Mouse (Mus musculus) lung, embryonic 14.5 days (tissue): ENCODE results near the gene Gstm3. TPM values are rescaled to one million over a fixed set of nuclear protein-coding genes. Genes with fewer than 3 reads are reported as not detected.
"Not testable (repeated sequence)": the region's sequence is repeated elsewhere in the genome, so short reads cannot be mapped to it uniquely, and the experiment has no call there.

ENCODE experiments used
- ATAC-seq: fragments of 200-750 bp; cut with Nextera tagmentation; 2 replicates; pipeline ENCODE4 v1.8.0; 2017; ENCODE audit warnings: mild to moderate bottlenecking, moderate TSS enrichment, moderate library complexity; ENCODE audit not compliant: insufficient read depth
- DNase-seq: peaks from one replicate; pipeline ENCODE4 v3.0.0-alpha.2; 2015
- H3K27ac ChIP-seq: fragments of 300-500 bp; sonication (generic); 2 replicates; pipeline ENCODE4 v1.5.1; 2014; ENCODE audit warnings: low read depth, mild to moderate bottlenecking, moderate library complexity
- H3K27me3 ChIP-seq: fragments of 300-500 bp; sonication (generic); 2 replicates; pipeline ENCODE4 v1.6.1; 2014; ENCODE audit warnings: low read length, control low read depth; ENCODE audit not compliant: insufficient read depth
- H3K36me3 ChIP-seq: fragments of 300-500 bp; sonication (generic); 2 replicates; pipeline ENCODE4 v1.6.1; 2014; ENCODE audit warnings: control low read depth; ENCODE audit not compliant: insufficient read depth
- H3K4me1 ChIP-seq: fragments of 300-500 bp; sonication (generic); 2 replicates; pipeline ENCODE4 v1.6.1; 2014; ENCODE audit warnings: antibody characterized with exemption, control low read depth; ENCODE audit not compliant: insufficient read depth
- H3K4me2 ChIP-seq: fragments of 300-500 bp; sonication (generic); 2 replicates; pipeline ENCODE4 v1.6.1; 2014; ENCODE audit warnings: mild to moderate bottlenecking
- H3K4me3 ChIP-seq: fragments of 300-500 bp; sonication (generic); 2 replicates; pipeline ENCODE4 v1.5.1; 2014; ENCODE audit warnings: low read depth, low read length
- H3K9ac ChIP-seq: fragments of 300-500 bp; sonication (generic); 2 replicates; pipeline ENCODE4 v1.6.1; 2014
- H3K9me3 ChIP-seq: fragments of 300-500 bp; sonication (generic); 2 replicates; pipeline ENCODE4 v1.6.1; 2016; ENCODE audit warnings: low read depth, low read length, control low read depth
- CTCF ChIP-seq: IDR thresholded peaks from 2 replicates; pipeline ENCODE4 v1.5.1; 2016; ENCODE audit warnings: antibody characterized with exemption, low read depth
- WGBS: fragments of 180-500 bp; shearing (Covaris S2); extraction: QIAGEN DNeasy Blood & Tissue Kit; methylation state at CpG from one replicate; pipeline ENCODE4 v1.1.7; 2014; 5-methylcytosine and 5-hydroxymethylcytosine counted together
- polyA plus RNA-seq: library from polyadenylated mRNA; unstranded; fragments of >200 nt; fragmentation: Nextera tagmentation; extraction: Ambion mirVana; gene quantifications from 2 replicates; pipeline ENCODE4 v1.2.1, GENCODE M21; 2014

Gene Gstm3
- 0.18 and 0.31 TPM in 2 replicates for polyA plus RNA-seq

DNA sequence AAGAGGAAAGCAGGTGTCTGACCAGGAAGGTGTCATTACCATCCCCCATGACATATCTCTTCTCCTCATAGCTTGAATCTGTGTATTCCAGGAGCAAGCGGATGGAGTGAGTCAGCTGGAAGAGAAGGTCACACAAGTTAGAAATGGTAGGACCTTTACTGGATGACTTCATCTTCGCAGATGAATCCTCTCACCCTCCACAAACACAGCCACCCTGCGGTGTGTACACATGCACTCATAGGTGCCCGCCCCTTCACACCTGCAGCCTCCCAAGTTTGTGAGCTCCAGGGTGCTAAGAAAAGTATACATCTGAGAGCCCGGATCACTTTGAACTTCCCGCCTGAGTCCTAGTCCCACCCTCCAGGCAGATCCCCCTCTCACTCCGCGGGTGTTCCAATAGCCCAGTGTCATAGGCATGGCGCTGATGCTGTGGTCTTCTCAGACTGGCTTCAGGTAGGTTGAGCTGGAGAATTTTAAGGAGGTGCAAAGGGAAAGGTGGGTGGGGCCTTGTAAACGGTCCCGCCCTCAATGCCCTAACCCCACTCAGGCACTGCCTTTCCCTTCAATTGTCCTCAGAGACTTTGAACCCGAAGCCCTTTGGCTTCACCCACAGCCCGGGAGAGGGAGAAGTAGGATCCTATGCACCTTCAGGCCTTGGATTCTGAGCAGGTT, at the start of gene Gstm3:
Gene Gstm3 (minus strand): TSS at position 560 of the 672 bp plus-strand sequence.
- Histone ChIP-seq H3K36me3 (no peaks in the 10 kb centered on the region), H3K27ac (no peak within 1 kb of the TSS), H3K9ac (no peak within 1 kb of the TSS), H3K27me3 (no peaks in the 10 kb centered on the region), H3K9me3 (no peaks in the 10 kb centered on the region), H3K4me3 (no peak within 1 kb of the TSS), H3K4me1 (no peaks in the 10 kb centered on the region), H3K4me2 (no peak within 1 kb of the TSS)
- ATAC-seq: no peak; the same call in 1 of the 2 replicates
- no peak for DNase-seq
- 34% methylated on average over 13 of the region's 13 CpGs for WGBS
- TF ChIP-seq CTCF: no peak

DNA sequence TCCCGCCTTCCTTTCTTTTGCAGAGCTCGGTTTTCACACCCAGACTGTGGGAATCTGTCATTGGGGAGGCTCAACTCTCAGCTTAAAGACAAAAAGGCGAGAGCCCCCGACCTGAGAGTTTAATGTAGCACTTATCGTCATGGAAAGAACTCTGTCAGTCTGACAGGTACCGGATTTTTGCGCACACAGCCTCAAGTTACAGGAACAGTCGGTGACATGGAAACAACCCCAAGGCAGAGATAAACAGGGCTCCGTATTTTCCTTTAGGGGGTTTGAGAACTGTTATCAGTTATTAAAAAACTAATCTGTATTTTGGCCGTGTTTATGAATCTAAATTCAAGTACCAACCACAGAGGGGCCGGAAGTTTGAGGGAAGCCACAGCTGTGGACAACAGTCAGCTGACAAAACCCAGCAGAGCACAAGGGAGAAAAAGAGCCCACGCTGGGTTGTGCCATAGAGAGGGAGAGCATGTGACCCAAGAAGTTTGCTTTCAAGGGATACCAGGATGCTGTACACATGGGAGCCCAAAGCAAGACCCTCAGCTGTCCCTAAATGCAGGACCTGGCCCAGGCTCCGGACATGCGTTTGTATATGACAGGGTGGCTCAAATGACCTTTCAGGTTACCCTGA, 49.2 kb upstream of the Gstm3 start:
- peak overlapping the region; percentile 40 for H3K4me3 ChIP-seq
- peak overlapping the region; percentile 65; the same call in 1 of the 2 replicates for H3K27ac ChIP-seq
- peak overlapping the region; percentile 56 for H3K9ac ChIP-seq
- H3K4me1 ChIP-seq: peaks cover 5% of the 10 kb centered on the region
- H3K9me3 ChIP-seq: no peaks in the 10 kb centered on the region
- no peak for TF ChIP-seq CTCF
- WGBS: 17% methylated on average over 14 of the region's 14 CpGs
- H3K36me3 ChIP-seq: no peaks in the 10 kb centered on the region
- ATAC-seq (peak; percentile 22; the same call in 1 of the 2 replicates), DNase-seq (peak; percentile 54)
- H3K4me2 ChIP-seq: peak overlapping the region; percentile 80
- H3K27me3 ChIP-seq: no peaks in the 10 kb centered on the region

DNA sequence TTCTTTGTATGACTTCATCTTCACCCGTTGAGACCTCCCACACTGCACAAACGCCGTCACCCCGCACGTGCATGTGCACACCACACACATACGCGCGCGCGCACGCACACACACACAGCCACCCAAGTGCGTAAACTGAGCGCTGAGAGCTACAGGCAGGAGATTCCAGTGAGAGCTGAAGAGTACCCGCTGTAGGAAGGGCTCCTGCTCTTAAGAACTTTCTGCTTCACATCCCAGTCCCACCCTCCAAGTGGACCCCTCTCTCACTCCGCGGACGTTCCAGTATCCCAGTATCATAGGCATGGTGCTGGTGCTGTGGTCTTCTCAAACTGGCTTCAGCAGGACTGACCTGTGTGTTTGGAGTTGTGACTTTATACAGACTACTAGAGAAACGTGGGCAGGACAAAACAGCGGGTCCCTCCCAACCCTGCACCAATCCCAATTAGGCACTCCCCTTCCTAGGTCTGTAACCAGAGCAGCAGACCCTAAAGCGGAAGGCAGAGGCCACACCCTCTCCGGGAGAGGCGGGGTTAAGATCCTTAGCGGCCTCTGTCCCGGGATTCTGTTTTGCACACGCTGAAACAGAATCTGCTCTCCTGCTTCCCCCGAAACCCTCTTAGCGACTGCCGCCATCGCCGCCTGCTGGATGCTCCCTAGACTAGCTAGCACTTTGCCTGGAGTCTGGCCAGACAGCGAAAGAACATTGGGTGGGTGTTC, 48.5 kb upstream of the Gstm3 start, which contains the start of gene Gstm1:
Gene Gstm1 (minus strand): TSS at position 501 of the 717 bp plus-strand sequence.
- H3K4me1 ChIP-seq: peaks cover 5% of the 10 kb centered on the region
- peak within 1 kb of the TSS; percentile 40 for H3K4me3 ChIP-seq
- peak within 1 kb of the TSS; percentile 80 for H3K4me2 ChIP-seq
- no peaks in the 10 kb centered on the region for H3K27me3 ChIP-seq
- DNase-seq (peak; percentile 98), ATAC-seq (peak; percentile 99)
- peak; percentile 95 for TF ChIP-seq CTCF
- under 1% methylated on average over 31 of the region's 31 CpGs for whole genome bisulfite sequencing
- peak within 1 kb of the TSS; percentile 56 for H3K9ac ChIP-seq
- peak within 1 kb of the TSS; percentile 92 for H3K27ac ChIP-seq
- no peaks in the 10 kb centered on the region for H3K36me3 ChIP-seq
- no peaks in the 10 kb centered on the region for H3K9me3 ChIP-seq

DNA sequence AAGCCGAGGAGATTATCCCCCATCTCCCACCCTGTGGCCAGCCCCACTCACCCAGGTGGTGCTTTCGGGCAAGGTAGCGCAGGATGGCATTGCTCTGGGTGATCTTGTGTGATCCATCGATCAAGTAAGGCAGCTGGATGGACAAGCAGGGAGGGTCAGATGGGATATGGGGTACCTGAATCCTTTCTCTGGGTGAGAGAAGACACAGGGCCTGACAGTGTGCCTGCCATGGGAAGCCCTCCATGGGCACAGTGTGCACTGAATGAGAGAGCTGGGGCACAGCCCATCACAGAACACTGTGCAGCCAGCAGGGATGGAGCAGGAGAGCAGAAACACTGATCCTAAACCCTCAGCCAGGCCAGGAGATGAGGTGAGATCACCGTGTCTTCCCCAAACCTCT, 47.4 kb upstream of the Gstm3 start:
- DNase-seq, ATAC-seq, H3K4me3 ChIP-seq, H3K36me3 ChIP-seq, H3K27ac ChIP-seq, H3K9ac ChIP-seq, H3K9me3 ChIP-seq, H3K27me3 ChIP-seq, H3K4me1 ChIP-seq: not testable (repeated sequence)
- WGBS: 86% methylated on average over 5 of the region's 5 CpGs
- peak overlapping the region; percentile 80; the same call in 1 of the 2 replicates for H3K4me2 ChIP-seq

DNA sequence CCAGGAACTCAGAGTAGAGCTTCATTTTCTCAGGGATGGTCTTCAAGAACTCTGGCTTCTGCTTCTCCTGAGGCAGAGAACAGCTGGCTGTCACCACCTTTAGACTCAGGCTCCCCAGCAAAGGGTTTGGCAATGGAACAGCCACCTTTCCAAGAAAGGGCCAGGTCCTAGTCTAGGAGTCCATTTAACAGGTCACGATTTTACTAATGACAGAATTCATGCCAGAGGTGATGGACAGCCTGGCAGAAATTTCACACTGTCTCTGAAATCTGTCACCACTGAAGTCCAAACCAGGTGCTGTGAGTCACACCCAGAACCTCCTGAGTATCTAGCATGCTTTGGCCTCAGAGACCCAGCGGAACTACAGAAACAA, 45.9 kb upstream of the Gstm3 start:
- ATAC-seq: no peak
- 87% methylated on average over 2 of the region's 2 CpGs for WGBS
- no peak overlapping the region for H3K27ac ChIP-seq
- no peaks in the 10 kb centered on the region for H3K9me3 ChIP-seq
- H3K4me2 ChIP-seq: no peak overlapping the region
- no peak for TF ChIP-seq CTCF
- no peaks in the 10 kb centered on the region for H3K27me3 ChIP-seq
- no peak overlapping the region for H3K9ac ChIP-seq
- H3K36me3 ChIP-seq: no peaks in the 10 kb centered on the region
- H3K4me1 ChIP-seq: peaks cover 5% of the 10 kb centered on the region
- no peak overlapping the region for H3K4me3 ChIP-seq
- DNase-seq: no peak

DNA sequence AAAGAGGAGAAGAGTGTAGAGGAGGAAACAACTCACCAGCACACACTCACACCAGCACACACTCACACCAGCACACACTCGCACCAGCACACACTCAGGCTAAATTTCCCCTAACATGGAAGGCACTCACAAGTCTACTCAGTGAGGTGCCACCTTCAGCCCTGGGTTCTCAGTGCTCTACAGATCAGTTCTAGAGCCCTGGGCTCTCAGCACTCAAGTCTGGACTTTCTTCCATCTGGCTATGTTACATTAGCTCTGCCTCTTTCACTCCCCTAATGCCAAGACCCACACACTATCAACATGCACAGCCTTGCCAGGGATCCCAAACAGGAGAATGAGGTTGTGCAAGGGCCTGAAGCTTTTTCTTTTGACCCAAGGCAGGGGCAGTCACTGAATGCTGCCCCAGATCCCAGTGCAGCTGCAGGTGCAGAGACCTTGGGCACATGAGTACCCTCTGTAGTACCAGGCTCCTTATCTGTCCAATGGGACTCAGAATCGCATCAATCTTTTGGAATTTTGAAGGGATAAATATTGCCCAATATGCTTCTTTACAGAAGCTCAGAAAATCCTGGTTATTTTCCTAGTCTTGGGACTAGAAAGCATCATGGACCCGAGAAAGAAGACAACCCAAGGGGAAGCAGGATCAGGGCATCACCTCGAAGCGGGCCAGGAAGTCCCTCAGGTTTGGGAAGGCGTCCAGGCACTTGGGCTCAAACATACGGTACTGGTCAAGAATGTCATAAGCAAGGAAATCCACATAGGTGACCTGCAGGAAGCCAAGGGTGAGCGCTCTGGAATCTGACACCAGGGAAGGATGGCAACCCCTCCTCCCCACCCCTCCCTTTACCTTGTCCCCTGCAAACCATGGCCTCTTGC, 45.3 kb upstream of the Gstm3 start:
- H3K4me3 ChIP-seq: no peak overlapping the region
- H3K9me3 ChIP-seq: no peaks in the 10 kb centered on the region
- no peaks in the 10 kb centered on the region for H3K27me3 ChIP-seq
- no peak overlapping the region for H3K27ac ChIP-seq
- WGBS: 67% methylated on average over 8 of the region's 8 CpGs
- no peak overlapping the region for H3K4me2 ChIP-seq
- DNase-seq (no peak), ATAC-seq (no peak)
- TF ChIP-seq CTCF: no peak
- peaks cover 5% of the 10 kb centered on the region for H3K4me1 ChIP-seq
- H3K9ac ChIP-seq: no peak overlapping the region
- H3K36me3 ChIP-seq: no peaks in the 10 kb centered on the region
